Mouse (Mus musculus) mesoderm, embryonic 11.5 days (tissue): ENCODE data around the gene Bbs9.

Experiments used
- DNase-seq: peaks from one replicate; pipeline ENCODE4 v3.0.0-alpha.2; 2012; ENCODE audit warnings: low read depth, low spot score

The Bbs9 gene

DNA sequence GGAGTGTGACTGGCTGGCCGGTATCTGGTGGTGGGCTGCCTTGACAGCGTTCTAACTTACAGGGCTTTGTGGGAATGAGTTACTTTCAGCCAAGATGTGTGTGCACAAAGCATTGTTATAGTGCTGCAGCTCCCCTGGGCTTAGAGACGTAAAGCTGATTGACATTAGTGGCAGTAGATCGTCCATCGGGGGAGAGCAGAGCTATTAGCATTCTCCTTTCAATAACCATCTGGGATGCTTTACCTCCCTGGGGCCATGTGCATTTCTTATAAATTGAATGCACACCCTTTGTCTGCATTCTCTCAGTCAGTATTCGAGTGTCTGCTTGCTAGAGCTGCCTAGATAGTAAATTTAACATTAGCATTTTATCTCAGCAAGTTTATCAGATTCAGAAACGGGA lies 214.7 kb downstream of the Bbs9 start:
- peak; percentile 52 for DNase-seq

DNA sequence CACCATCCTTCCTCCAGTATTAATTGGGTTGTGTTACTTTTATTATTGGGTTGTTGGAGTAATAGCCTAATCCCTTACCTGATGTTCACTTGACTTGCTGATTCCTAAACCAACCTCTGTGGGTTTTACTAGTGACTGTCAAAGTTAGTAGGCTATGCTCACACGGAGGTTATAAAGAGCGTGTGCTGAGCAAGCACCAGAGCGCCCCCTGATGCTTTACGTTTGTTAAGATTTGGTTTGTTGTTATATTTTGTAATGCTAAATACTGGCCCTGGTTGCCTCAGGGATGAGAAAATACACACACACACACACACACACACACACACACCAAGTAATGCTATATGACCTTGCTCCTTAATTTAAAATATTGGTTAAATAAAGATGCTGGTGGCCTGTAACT lies 219.9 kb downstream of the Bbs9 start:
- DNase-seq = no peak

DNA sequence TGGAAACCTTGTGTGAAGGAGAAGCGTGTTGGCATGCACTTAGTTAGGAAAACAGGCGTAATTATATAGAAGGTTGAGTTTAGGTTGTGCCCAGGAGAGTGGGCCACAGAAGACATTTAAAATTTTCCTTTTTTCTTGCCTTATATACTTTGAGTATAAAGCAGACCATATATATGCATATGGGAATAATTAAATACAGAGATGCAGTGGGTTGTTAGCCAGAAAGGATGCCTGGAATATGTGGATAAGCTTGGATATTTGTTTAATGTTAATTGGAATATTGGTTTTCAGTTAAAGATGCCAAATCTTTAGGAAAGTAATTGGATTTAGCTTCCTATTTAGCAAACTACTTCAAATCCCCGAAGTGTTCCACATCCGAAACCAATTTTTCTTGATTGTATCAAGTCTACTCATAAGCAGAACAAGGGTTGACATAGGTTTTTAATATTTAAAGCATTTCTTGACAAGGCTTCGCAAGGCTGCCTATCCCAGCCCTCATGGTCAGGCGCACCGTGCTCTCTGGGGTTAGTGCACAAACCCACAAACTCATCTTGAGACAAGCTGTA lies 221.4 kb downstream of the Bbs9 start:
- no peak for DNase-seq

DNA sequence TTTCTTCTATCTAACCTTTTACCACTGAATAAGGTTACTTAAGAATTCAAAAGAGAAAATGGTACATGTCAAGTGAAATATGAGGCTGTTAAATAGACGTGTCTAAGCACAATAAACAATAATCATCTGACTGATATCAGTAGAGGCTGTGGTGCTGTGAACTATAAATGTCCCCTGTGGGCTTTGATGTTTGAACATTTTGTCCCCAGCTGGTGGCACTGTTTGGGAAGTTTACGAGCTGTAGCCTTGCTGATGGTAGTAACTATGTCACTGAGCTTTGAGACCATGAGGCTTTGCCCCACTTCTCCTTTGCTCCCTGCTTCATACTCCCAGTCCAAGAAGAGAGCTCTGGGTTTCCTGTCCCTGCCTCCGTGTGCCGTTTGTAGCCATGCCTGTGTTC lies 222.3 kb downstream of the Bbs9 start:
- DNase-seq = no peak

DNA sequence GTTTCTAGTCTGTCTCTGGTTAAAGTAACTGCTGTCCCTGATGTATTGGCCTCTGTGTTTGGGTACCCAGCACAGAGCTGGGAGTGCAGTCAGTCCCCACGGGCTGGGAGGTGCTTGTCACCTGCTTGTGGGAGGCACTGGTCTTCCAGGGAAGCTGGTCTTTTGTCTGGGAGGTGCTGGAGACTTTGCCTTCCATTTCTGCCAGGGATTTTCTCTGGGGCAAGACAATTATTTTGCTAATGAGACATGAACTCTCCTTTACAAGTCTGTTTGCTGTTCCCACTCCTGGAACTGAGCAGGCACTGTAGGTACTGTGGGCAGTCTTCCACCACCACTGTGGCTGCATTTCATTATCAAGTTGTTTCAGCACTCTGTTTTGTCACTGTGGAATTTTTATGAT lies 223.0 kb downstream of the Bbs9 start:
- no peak for DNase-seq

DNA sequence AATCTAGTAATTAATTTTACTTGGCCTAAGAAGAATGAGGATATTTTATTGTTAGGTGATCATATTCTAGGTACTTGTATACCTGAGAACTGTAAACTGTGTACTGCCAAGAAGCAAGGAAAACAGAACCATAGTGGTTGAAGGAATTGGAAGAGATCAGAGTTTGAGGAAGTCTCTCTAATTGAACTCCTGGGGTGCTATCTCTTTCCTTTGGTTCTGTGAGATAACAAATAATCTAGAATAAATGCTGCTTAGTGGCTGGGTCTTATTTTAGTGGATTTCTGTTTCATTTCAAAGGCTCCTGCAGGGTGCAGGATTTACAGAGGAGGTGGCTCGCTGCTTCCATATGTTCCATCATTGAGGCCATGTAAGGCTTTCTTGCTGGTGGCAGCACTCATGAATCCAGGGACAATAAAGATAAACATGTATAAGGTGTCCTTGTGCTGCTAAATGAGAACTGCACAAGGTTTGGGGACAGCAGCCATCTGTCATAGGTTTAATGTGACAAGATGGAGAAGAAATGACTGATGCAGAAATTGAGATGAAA lies 226.6 kb downstream of the Bbs9 start:
- no peak for DNase-seq

DNA sequence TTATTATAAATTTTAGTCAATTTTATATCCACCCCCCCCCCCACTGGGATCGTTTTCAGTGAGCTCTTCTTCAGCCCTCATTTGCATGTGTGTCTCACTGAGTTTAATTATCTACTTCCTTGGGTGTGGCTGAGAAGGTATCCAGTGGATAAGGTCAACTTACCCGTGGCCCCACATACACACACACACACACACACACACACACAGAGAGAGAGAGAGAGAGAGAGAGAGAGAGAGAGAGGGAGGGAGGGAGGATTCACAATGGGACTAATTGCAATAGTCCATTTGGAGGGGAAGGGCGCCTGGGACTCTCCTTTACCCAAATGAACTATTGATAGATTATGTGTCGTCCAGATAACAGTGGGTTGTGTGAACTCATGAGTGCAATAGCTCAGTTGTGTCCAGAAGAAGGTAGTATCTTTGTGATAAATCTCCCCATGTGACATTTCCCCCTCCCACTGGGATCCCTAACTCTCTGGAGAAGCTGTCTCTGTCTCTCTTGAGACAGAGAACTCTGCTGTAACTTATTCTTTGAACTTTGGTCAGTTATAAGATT lies 227.4 kb downstream of the Bbs9 start:
- DNase-seq = no peak

DNA sequence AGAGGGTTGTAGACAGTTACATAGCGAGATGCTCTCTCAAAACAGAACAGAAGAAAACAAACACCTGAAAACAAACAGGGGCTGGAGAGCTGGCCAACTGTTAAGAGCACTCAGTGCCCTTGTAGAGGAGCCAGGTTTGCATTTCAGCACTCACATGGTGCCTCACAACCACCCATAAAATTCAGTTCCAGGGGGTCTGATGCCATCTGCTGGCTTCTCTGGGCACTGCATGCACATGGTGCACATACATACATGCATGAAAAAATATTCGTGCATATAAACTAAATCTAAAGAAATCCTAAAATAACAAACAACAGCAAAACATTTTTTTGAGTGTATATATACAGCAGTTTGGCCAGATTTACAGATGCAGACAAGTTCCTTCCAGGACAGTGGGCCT lies 228.0 kb downstream of the Bbs9 start:
- DNase-seq = no peak

DNA sequence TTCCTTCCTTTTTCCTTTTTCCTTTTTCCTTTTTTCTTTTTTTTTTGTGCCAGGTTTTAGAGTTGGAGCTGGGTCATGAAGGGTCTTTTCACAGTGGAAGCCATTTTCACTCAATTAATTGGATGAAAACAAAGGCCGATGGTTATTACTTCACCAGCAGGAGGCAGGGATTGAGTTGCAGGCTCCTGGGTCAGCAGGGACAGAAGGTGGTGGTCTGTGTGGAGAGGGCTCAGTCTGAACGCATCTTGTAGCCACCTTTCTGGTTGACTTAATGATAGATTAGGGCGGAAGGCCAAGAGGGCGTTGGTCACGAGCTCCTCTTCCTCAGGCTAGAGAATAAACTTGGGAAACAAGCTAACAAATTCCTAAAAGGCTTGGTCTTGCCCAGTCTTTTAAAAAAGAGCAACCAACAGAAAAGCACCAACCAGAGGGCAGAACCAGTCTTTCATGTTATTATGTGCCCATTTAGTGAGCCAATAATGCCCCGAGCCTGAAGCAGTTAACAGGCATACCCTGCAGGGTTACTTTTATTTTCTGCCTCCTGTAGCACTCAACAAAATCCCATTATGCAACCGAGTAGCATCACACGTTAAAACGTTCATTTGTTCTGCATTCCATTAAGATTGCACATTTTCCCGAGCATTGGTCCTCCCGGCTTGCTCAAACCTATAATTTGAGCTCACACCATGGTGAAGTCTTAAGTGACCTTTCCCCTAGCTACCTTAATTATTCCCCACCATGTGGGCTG lies 231.8 kb downstream of the Bbs9 start:
- no peak for DNase-seq

DNA sequence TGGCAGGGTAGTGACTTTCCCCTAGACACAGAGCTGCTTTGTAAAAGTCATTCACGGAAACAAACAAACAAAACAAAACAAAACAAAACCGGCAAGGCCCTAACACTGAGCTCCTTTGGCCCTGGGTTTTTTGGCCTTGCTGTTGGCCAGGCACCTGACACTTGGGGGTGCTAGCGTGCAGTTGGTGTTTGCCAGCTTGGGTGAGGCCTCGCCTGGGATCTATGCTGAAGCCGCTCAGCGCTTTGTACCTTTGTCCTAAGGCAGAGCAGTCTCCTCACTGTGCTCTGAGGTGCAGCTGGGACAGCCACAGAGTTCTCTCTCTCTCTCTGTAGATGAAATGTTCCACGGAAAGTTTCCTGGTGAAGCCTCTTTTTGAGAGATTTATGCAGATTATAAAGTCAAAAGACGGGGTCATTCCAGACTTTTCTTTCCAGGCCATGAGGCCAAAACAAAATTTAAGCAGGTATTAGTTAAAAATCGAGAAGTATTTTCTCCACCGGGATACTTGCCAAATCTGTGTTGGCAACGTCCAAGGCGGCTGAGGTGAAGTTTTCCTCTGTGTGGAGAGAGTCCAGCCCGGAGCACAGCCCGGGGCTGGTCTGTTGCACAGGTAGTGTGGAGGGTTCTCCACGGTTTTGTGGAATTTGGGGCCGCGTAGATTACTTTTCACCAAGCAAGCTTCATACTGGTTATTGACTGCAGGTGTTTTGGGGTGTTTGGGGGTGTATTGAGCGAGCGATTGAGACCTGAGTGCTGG lies 233.6 kb downstream of the Bbs9 start:
- peak; percentile 60 for DNase-seq

DNA sequence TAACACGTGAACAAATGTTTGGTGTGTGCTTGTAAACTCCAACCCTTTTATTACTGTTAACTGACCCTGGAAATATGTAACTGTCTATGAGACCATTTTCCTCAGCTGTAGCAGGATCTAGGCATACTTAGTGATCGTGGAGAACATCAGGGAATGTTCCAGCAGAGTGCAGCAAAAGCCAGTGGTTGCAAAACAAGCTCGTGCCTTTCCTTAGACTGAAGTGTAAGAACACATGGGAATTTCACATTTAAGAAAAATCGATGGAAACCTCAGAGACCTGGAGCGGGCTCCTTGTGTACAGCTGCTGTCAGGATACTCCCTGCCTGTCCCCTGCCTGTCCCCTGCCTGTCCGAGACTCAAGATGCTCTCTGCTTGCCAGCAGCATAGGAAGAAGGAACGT lies 234.5 kb downstream of the Bbs9 start:
- no peak for DNase-seq

DNA sequence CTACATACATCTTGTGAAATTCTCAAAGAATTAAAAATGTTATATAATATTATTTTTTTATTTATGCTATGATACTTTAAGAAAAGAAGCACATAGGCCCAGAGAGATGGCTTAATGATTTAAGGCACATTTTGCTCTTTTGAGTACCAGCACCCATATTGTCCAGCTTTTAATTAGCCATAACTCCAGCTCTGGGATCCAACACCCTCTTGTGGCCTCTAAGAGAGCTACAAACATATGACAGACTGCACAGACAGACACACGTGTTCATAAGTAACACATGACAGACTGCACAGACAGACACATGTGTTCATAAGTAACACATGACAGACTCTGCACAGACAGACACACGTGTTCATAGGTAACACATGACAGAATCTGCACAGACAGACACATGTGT lies 235.8 kb downstream of the Bbs9 start:
- no peak for DNase-seq

DNA sequence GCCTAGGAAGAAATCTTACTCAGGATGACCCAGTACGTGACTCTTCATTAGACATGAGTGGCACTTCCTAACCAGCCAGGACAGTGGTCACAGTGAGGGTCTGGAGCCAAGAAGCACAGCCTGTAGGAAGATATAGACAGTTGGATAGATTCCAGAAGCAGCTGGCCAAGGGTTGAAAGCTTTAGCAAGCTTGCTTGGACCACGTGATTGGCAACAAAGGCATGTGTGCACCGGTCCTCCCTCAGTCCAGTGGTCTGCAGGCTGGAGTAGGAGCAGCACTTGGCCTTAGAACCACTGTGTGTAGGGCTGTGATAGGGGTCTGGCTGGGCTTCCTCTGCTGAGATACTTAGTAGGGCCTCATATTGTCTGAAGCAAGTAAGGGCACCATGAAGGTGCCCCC lies 237.2 kb downstream of the Bbs9 start:
- DNase-seq = no peak

DNA sequence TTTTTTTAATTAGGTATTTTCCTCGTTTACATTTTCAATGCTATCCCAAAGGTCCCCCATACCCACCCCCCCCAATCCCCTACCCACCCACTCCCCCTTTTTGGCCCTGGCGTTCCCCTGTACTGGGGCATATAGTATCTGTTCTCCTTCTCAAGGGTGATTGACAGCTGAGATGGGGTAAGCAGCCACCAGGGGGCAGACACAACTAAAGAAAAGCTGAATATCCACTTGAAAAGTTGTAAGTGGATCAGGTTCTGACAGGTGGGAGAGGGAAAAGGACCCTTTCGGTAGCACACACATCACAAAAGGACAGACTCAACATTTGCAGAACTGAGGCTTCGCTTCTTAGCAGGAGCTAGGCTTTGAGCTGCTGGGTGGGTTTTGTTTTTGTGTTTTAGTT lies 237.8 kb downstream of the Bbs9 start:
- peak; percentile 56 for DNase-seq

DNA sequence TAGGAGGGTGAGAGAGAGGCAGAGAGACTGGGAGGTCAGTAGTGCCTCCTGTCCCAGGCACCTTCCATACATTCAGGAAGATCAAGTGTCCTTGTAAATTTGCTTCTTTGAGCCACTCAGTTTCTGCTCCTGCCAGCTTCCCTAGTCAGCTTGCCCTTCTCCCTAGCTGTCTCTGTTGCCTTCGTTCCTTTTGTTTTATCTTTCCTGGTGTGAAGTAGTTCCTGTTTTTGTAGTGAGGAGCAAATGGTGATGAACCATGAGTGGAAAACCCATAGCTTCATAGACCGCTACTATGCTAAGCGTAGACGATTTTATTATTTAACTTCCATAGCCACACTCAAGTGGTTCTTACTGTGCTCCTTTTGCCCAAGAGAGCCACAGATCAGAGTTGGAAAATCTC lies 242.1 kb downstream of the Bbs9 start:
- no peak for DNase-seq

DNA sequence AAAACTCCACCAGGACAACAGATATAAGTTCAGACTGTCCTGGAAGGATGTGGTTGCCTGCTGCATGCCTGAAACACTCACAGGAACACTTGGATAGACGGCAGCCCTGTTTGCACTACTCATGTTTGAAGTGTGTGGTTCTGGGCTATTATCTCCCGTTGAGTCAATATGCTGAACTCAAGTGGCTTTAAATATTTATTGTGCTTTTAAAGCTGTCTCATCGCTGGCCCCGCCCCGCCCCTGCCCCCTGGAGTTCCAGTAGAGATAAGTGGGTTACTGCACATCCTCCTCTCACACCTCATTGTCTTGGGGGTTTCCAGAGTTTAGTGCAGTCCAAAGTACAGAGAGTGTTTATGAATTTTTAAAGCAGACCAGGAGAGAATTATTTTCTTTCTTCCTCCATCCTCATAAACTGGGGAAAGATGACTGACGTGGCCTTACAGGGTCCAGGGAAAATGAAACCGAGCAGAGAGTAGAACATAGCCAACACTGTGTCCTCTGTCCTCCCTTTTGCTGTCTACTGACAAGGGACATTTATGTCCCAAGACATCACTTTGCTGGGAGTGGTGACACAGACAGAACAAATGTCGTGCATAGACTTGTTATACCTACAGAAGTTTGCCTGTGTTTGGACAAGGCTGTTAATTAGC lies 242.8 kb downstream of the Bbs9 start:
- DNase-seq = no peak

DNA sequence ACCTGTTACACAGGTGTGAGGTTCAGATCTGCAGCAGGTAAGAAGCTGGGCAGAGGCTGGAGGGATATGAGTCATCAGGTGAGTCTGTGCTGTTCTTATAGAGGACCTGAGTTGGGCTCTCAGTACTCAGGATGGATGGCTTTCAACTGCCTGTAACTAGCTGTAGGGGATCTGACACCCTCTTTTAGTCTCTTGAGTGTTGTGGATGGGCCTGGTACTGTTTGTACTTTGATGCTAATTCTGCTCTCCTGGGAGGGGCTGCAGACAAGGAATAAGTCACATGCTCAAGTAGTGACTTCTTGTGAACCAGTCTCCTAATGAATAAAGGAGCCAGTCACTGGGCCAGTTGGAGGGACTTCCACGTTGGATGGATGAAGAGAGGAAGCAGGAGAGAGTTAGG lies 257.1 kb downstream of the Bbs9 start:
- no peak for DNase-seq

DNA sequence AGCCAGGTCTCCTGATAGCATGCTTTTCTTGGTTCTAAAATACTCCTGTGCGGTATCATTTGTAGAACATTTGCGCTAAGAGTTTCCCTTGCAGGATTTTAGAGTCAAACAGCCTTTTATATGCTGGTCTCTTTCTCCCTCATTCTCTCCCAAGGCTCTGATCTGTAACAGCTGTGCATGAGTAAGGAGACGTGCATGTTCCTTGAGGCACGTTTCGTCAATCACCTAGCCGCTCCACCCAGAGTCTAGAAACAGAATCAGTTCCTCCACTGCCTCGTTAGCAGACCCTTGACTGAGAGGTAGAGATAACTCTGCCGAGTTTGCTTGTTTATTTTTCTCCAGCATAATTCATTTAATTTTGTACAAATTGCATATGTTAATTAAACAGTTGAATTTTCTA lies 259.4 kb downstream of the Bbs9 start:
- DNase-seq = no peak

DNA sequence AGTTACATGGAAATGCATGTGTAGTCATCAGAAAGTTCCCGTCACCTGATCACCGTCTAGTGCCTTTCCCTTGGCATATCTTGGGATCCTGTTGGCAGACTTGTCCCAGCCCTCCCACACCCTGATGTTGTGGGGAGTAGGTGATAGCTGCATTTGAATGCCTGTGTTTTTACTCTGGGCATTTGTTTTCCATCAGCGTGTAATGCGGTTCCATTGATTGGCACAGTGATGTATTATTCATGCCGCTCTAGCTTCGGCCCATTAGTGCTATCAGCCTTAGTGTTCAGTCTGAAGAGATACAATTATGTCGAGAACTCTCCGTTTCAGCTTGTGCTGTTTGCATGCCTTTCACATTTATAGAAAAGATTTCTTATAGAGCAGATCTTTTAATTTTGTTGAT lies 259.9 kb downstream of the Bbs9 start:
- DNase-seq = no peak

DNA sequence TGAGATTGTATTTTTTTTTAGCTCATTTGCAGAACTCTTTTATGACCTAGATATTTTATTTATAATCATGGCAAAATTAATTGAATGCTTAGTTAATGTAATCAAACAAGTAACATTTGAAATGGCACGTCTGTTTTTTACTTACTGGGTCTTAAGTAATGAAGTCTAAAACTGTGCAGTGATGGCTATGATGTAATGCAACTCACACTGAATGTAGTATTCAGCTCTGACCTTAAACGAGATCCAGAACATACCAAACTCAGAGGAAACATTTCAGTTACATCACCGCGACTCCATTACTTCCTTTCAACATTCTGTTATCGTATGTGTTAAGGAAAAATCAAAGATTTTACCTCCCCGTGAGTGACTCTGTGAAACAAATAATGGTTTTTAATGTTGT lies 262.4 kb downstream of the Bbs9 start:
- no peak for DNase-seq

DNA sequence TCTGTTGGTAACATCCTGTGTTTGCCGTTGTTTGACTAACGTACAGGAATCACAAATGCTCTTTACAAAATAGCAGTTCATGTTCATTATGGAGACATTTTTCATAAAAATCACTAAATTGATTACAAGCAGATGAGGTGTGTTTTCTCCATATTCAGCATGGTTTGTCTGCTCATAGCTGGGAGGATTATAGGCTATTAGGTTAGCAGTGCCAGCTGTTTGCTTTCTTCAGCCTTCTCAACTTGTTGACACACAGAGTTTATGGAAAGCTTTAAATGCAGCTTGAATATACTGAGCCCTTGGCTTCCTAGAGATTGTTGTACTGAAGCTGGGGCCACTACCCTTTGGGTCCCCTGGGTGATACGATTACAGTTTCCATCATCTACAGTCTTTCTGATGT lies 263.3 kb downstream of the Bbs9 start:
- no peak for DNase-seq

DNA sequence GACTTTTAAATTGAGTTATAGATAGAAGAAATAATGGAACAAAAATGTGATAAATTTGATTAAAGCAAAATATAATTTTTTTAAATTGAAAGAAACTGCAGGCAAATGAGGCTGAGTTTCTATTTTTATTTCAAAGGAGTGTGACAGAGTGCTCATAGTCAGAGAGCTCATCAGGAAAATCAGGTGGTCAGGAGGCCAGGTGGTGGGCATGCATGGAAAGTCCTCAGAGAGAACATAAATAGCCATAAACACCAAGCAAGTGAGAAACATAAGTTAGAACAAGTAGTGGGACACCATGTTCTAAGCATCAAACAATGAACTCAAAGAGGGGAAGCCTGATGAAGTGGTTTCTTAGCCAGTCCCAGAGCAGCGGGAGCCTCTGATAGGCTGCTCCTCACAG lies 266.5 kb downstream of the Bbs9 start:
- DNase-seq = no peak
